Mouse (Mus musculus) lung, postnatal 14 days (tissue): ENCODE data around the gene Med8.
A peak's percentile ranks its signal among the peaks of the same experiment; 100 is the strongest.

Experiments used
- DNase-seq: peaks from one replicate; pipeline ENCODE4 v3.0.0; 2021

The Med8 gene

DNA sequence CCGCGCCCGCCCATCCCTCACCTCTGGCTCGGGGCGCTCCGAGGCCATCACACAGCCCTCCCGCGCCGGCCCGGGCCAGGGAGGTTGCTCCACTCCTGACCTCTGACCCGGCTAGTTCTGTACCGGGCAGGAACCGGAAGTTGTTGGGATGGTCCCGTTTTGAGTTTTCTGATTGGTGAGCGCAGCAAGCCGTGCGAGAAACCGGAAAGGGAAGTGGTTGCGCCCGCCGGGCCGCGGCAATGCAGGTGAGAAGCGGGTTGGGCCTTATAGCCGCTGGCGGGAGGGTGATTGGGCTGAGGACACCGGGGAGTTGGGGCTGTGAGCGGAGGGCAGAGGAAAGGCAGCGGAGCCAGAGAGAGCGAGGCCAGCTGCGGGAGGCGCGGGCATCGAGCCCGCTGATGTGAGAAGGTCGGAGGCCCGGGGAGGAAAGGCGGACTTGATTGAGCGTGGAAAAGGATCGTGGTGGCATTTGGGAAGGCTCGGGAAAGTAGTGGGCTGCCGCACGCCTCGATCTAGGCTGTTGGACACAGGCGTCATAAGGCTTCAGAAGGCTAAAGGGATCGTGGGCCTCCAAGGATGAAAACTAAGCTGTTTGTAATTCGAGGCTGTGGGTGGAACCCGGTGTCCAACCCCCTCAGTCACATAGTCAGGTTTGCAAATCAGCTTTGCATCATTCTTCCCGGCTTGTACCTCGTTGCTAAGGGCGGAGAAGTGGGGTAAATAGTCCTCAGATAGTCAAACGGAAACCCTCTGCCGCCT is at the start of gene Med8, which contains the start of gene Szt2:
TSS of gene Med8 (plus strand) at position 196 of the 759 bp plus-strand sequence.
TSS of gene Szt2 (minus strand) at position 132 of the 759 bp plus-strand sequence.
- DNase-seq, result peak; percentile 91

GRCm38 (mm10) chr4:118359896-118360720 is 49.0 kb upstream of the Med8 start:
- DNase-seq, result peak; percentile 74

- no peak for DNase-seq
Observed at GRCm38 (mm10) chr4:118361451-118361850, 47.7 kb upstream of the Med8 start.

DNA sequence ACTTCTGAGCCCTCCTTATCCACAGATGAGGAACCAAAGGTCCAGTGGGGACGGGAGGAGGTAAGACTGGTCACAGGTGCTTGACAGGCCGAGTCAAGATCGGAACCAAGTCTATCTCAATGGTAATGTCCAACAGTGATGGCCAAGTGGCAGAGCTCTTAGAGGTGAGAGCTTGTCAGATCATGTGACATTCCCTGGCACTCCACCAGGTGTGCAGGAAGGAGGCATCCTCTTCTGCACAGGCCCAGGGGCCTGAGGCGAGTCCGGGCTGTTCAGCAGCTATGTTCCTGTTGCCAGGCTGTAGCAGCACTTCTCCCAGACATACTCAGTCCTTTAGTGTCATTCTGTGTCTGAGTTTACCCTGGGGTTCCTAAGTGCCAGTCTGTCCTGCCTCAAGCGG is 46.3 kb upstream of the Med8 start:
- DNase-seq, result no peak

DNA sequence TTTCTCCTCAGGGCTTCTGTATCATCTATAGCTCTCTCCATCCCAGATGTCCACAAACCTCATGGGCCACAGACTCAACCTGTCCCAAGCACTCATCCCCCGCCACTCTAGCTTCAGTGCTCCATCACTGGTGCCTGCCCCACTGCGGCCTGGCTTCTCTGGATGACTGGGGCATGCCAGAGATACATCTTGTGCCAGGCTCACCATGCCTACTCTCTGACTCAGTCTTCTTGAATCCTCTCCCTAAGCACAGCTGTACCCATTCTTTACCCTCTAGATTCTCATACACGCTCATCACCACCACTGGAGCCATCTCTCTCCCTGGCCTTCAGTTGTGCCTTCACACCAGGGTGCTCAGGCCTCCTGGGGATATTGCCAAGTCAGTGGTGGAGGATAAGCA is 45.2 kb upstream of the Med8 start:
- no peak for DNase-seq

DNA sequence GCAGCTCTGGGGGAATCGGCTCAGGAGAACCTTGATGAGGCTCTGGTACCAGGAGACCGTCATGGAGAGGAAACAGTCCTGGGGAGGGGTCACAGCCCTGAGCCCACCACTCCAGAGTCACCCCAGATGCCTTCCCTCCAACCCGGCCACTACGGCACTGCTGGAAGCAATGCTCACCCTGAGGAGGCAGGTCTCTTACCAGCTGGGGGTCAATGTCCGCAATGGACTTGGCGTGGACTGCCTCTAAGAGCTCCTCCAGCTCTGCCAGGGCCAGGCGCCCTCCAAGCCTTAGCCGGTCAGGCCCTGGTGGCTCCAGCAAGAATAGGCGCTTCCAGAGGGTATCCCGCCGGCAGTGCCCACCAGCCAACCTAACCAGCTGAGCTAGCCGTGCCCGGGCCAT is 44.5 kb upstream of the Med8 start:
- no peak for DNase-seq

DNA sequence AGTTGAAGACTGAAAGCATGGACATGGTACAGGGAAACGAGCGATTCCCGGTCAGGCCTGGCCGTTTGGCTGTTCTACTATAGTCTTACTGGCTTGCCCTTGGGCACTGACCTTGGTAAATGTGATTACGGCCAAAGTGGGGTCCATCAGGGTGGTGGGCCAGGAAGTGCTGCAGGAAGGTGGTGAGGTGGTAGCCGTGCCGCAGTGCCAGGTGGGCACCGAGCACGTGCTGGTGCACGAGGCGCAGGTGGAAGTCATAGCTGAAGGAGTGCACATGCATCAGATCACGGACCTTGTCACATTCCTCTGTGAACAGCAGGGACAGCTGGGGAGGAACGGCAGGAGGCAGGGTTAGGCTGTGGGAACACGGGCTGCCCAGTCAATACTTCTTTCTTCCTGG is 43.1 kb upstream of the Med8 start:
- DNase-seq, result no peak

GRCm38 (mm10) chr4:118367551-118367950 is 41.6 kb upstream of the Med8 start:
- DNase-seq, result no peak

DNA sequence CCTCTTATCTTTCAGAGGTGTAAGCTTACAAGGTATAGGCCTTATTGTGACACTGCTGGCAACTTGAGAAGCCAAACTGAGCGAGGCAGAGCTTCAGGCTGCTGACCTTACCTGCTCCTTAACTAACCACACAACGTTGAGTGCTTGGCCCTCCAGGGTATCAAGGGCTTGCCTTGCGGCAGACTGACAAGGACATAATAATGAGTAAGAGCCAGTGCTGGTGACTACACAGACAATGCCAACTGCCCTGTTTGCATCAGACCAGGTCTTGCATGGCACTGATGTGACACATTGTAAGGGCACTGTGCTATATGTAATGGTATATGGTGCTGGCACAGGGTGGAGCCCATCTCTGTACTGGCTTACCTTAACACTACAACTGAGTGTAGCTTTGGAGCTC is 40.5 kb upstream of the Med8 start:
- no peak for DNase-seq

DNA sequence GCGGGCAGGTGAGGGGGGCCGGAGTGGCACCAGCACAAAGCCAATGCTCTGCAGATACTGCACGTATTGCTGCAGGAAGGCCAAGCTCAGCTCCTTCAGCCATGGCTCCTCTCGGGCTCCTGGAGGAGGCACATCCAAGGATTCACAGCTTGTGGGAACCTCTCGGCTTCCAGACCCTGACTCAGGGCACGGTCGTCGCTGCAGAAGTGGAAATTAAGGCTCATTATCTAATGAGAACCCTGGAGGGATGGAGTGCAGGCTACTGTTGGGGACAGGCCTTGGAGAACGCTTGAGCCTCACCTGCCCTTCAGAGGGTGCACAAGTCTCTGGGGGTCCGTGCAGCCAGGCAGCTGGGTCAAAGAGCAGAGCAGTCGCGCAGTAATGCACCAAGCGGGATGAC is 37.3 kb upstream of the Med8 start:
- no peak for DNase-seq

- no peak for DNase-seq
Observed at GRCm38 (mm10) chr4:118375999-118376398, 33.1 kb upstream of the Med8 start.

GRCm38 (mm10) chr4:118383271-118383670 is 25.9 kb upstream of the Med8 start:
- no peak for DNase-seq

GRCm38 (mm10) chr4:118387316-118387715 is 21.8 kb upstream of the Med8 start:
- no peak for DNase-seq

DNA sequence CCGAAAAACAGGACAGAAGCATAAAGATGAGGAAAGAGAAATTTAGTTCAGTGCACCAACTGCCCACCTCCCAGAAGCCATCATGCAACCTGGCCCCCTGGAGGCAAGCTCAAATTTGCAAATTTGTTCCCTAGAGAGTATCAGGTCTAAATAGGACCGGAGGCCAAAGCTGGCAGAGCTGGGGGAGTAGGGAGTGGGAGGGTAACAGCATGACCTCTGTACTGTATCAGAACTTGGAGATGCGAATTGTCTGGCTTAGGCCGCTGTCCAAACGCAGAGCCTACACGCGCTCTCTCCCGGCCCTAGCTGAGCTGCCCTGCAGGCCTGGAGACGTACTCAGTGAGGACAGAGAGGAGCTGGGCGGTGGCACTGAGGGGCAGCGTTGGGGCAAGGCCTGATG is 19.0 kb upstream of the Med8 start:
- no peak for DNase-seq

DNA sequence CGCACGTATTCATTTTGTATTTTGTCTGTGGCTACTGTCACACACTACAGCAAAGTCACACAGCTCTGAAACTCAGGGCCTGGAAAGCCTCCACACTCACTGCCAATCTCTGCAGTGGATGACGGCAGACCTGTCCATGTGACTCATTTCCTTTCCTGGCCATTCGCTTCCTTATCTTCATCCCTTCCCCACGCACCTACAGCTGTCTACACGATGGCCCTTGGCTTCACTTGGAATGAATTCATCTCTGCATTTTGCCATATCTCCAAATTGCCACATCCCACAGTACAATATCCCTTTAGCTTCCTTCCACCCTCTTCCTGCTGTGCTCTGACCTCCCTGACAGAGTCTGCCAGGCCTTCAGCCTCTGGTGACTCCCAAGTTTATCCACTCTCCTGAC is 14.6 kb upstream of the Med8 start:
- no peak for DNase-seq

GRCm38 (mm10) chr4:118395289-118395688 is 13.8 kb upstream of the Med8 start:
- no peak for DNase-seq

- no peak for DNase-seq
Observed at GRCm38 (mm10) chr4:118396433-118396832, 12.7 kb upstream of the Med8 start.

DNA sequence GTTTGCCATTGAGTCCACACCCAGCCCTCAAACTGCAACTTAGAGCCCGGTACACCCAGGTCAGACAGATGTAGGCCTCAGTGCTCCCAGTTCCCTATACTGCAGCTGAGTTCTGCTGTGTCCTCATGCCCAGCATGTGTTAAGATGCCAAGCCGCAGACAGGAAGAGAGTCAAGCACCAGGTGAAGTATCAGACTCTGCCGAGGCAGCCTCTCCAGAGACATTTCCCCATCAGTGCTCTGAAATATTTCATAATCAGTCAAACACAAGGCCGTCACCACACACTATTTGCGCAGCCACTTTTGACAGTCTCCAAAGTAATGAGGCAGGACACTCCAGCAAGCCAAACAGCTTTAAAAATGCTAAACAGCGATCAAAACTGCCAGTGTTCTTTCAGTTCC is 10.7 kb upstream of the Med8 start:
- peak; percentile 28 for DNase-seq

DNA sequence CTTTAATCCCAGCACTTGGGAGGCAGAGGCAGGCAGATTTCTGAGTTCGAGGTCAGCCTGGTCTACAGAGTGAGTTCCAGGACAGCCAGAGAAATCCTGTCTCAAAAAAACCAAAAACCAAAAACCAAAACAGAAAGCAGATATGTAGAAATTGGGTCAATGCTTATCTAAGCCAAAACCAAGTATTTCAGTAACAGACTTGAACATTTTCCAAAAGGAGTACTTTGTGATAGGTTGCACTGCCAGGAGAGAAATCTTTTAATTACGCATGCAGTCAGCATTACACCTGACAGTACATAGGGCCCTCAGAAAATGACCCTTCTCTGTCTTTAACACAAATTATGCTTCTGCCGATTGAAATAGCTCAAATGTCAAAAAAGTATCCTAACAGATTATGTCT is 7.7 kb upstream of the Med8 start:
- DNase-seq, result no peak

DNA sequence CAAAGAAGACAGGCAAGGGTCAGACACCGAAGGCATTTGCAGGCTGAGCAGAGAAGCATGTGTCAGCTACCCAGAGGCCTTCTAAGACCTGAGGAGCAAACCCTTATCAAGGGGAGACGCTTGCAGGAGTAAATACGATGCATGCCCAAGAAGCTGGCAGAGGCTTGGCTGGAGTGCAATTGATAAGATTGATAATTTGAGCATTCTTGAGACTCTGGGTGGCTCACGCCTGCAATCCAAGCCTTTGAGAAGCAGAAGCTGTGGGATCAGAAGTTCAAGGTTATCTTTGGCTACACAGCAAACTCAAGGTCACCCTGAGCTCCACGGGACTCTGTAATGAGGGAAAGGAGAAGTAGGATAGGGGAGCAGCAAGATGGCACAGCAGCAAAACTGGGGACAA is 7.2 kb upstream of the Med8 start:
- DNase-seq, result no peak

DNA sequence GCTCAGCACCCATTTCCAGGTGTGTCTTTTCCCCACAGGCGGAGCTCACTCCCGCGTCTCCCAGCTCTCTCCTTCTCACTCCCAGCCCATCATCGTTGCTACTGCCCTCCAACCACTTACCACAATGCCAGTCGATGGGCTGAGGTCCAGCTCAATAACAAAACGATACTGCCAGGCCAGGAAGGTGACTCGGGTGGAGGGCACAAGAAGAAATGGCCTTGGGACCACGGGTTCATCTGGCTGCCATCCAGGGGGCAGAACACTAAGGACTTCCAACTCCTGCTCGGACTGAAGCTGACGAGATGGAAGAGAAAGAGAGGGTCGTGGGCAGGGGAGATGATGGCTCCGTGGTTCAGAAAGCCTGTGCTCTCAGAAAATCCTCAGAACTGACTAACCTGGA is 6.4 kb upstream of the Med8 start:
- no peak for DNase-seq

DNA sequence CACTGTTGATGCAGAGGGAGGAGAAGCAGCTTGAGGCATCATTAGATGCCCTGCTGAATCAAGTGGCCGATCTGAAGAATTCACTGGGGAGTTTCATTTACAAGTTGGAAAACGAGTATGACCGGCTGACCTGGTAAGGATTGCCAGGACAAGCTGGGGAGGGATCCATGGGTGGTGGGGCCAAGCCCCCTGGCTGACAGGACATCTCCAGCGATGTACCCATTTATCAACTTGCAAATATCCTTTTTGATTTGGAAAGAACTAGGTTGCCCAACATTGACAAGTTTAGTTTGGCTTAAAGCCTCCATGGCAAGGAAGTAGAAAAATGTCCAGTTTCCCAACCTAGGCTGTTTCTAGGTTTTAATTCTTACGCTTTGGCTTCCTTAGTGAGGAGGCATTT is 1.7 kb downstream of the Med8 start:
- DNase-seq, result no peak

- DNase-seq, result no peak
Observed at GRCm38 (mm10) chr4:118413553-118413952, 4.4 kb downstream of the Med8 start.

DNA sequence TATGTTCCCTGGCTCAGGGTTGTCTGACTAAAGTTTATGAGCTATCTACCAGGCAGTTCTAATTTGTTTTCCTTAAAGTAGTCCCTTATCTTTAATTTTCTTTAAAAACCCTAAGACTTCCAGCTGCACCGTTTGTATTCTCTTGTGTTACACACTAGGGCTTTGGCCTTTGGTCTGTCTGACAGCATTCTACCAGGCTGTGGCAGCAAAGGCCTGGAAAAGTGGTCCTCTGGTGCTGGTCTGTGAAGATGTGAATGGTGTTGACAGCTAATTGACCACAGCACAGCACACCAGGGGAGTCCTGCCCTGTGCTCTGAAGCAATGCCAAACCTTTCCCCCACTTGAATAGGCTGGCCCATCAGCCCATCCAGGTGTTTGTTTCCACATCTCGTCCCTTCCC is 6.6 kb downstream of the Med8 start:
- DNase-seq, result no peak
